18 mouse cellular contexts compared by ENCODE assay signal in genomic region chr13:44279036-44279435, GRCm38 (mm10).
DNase-seq lines count a peak whose midpoint lies in the region; ATAC-seq lines count a peak whose summit lies in the region.
"Had no signal": no experiment of that assay in that cellular context is flagged by ENCODE, and none has a peak within 500 bp of the region (broad histone marks: within the 10 kb centered on the region; RNA-seq: fewer than 3 reads in every experiment).

No protein-coding gene starts in this region.

- ATAC-seq in embryonic facial prominence, embryonic 14.5 days (ENCODE audit: low read depth), result no peak
- no peak for ATAC-seq in midbrain, embryonic 14.5 days (ENCODE audit: low FRiP score, low TSS enrichment)
- ATAC-seq in midbrain, embryonic 13.5 days, result no peak
- ATAC-seq: forebrain, postnatal 0 days had no signal

- H3K27me3 ChIP-seq in embryonic facial prominence, embryonic 14.5 days (replicated peaks; ENCODE audit: control insufficient read depth, insufficient read depth, low read length), result no peaks in the 10 kb centered on the region
- H3K27me3 ChIP-seq in embryonic facial prominence, embryonic 10.5 days (replicated peaks; ENCODE audit: low read depth, poor library complexity, severe bottlenecking), result peaks cover 14% of the 10 kb centered on the region
- H3K27me3 ChIP-seq in midbrain, embryonic 14.5 days (ENCODE audit: control insufficient read depth, insufficient read depth, low read length), result no peaks in the 10 kb centered on the region
- H3K27me3 ChIP-seq in midbrain, embryonic 13.5 days, result no peaks in the 10 kb centered on the region
- H3K27me3 ChIP-seq: hindbrain, embryonic 13.5 days; liver, embryonic 15.5 days; neural tube, embryonic 12.5 days had no signal

- peaks cover 18% of the 10 kb centered on the region for H3K4me1 ChIP-seq in embryonic facial prominence, embryonic 14.5 days (ENCODE audit: control insufficient read depth, insufficient read depth, low read length)
- H3K4me1 ChIP-seq in embryonic facial prominence, embryonic 10.5 days, result peaks cover 6% of the 10 kb centered on the region
- no peaks in the 10 kb centered on the region for H3K4me1 ChIP-seq in midbrain, embryonic 14.5 days (ENCODE audit: control insufficient read depth, insufficient read depth, low read length)
- no peaks in the 10 kb centered on the region; the same call in 1 of the 2 replicates for H3K4me1 ChIP-seq in midbrain, embryonic 13.5 days (replicated peaks)
- H3K4me1 ChIP-seq: liver, embryonic 15.5 days had no signal

- H3K9me3 ChIP-seq in embryonic facial prominence, embryonic 14.5 days (ENCODE audit: control insufficient read depth, low read length), result no peaks in the 10 kb centered on the region
- H3K9me3 ChIP-seq in embryonic facial prominence, embryonic 10.5 days, result no peaks in the 10 kb centered on the region
- no peaks in the 10 kb centered on the region for H3K9me3 ChIP-seq in midbrain, embryonic 14.5 days (ENCODE audit: control insufficient read depth, low read length)
- H3K9me3 ChIP-seq in midbrain, embryonic 13.5 days, result no peaks in the 10 kb centered on the region
- H3K9me3 ChIP-seq: embryonic facial prominence, embryonic 13.5 days; G1E; hindbrain, embryonic 13.5 days; liver, embryonic 15.5 days; neural tube, embryonic 12.5 days had no signal

- H3K27ac ChIP-seq in embryonic facial prominence, embryonic 14.5 days (replicated peaks; ENCODE audit: low read depth, low read length), result no peak overlapping the region
- no peak overlapping the region for H3K27ac ChIP-seq in embryonic facial prominence, embryonic 10.5 days (replicated peaks)
- H3K27ac ChIP-seq in midbrain, embryonic 14.5 days (replicated peaks; ENCODE audit: low read depth, low read length), result 0 out of 2 replicates have a peak overlapping the region, but pooled peaks have one; percentile 9
- H3K27ac ChIP-seq in midbrain, embryonic 13.5 days, result no peak overlapping the region
- H3K27ac ChIP-seq: embryonic facial prominence, embryonic 13.5 days; hindbrain, embryonic 13.5 days; liver, embryonic 15.5 days; neural tube, embryonic 12.5 days had no signal

- no peak overlapping the region for H3K4me2 ChIP-seq in embryonic facial prominence, embryonic 14.5 days (ENCODE audit: low read depth, low read length)
- H3K4me2 ChIP-seq in midbrain, embryonic 14.5 days (ENCODE audit: low read length), result no peak overlapping the region
- H3K4me2 ChIP-seq in midbrain, embryonic 13.5 days (replicated peaks), result no peak overlapping the region
- H3K4me2 ChIP-seq: embryonic facial prominence, embryonic 13.5 days; hindbrain, embryonic 13.5 days; liver, embryonic 15.5 days; neural tube, embryonic 12.5 days had no signal

- DNase-seq in embryonic facial prominence, embryonic 14.5 days (ENCODE audit: low spot score), result peak; percentile 38
- DNase-seq in embryonic facial prominence, embryonic 10.5 days (ENCODE audit: low spot score), result no peak
- peak; percentile 33 for DNase-seq in layer of hippocampus, adult 11-12 months (ENCODE audit: low spot score)
- no peak for DNase-seq in layer of hippocampus, postnatal 36 days
- no peak for DNase-seq in midbrain, embryonic 14.5 days
- peak; percentile 66 for DNase-seq in brain, adult 2 months (ENCODE audit: low read depth, low spot score)
- DNase-seq in embryo, embryonic 10 days (ENCODE audit: low spot score), result no peak
- DNase-seq: adrenal gland, postnatal 25 days; forebrain, postnatal 0 days; kidney, adult 8-10 months; kidney, postnatal 25 days; right cerebral cortex, postnatal 25 days had no signal

- no peaks in the 10 kb centered on the region for H3K36me3 ChIP-seq in embryonic facial prominence, embryonic 14.5 days (ENCODE audit: control insufficient read depth, insufficient read depth, low read length)
- no peaks in the 10 kb centered on the region for H3K36me3 ChIP-seq in embryonic facial prominence, embryonic 10.5 days (replicated peaks)
- H3K36me3 ChIP-seq in midbrain, embryonic 14.5 days (ENCODE audit: control insufficient read depth, insufficient read depth, low read length), result no peaks in the 10 kb centered on the region
- no peaks in the 10 kb centered on the region for H3K36me3 ChIP-seq in midbrain, embryonic 13.5 days
- H3K36me3 ChIP-seq: embryonic facial prominence, embryonic 13.5 days; G1E; hindbrain, embryonic 13.5 days; liver, embryonic 15.5 days; neural tube, embryonic 12.5 days had no signal

- WGBS in embryonic facial prominence, embryonic 14.5 days, result 43% methylated on average over 4 of the region's 4 CpGs
- 49% methylated on average over 4 of the region's 4 CpGs for WGBS in embryonic facial prominence, embryonic 10.5 days
- WGBS in midbrain, embryonic 14.5 days, result 53% methylated on average over 4 of the region's 4 CpGs
- WGBS in midbrain, embryonic 13.5 days, result 55% methylated on average over 4 of the region's 4 CpGs

- H3K9ac ChIP-seq in embryonic facial prominence, embryonic 14.5 days (ENCODE audit: low read depth, low read length), result no peak overlapping the region
- no peak overlapping the region for H3K9ac ChIP-seq in midbrain, embryonic 14.5 days (replicated peaks; ENCODE audit: low read length)
- no peak overlapping the region for H3K9ac ChIP-seq in midbrain, embryonic 13.5 days (replicated peaks)
- H3K9ac ChIP-seq: embryonic facial prominence, embryonic 13.5 days; forebrain, postnatal 0 days; hindbrain, embryonic 13.5 days; liver, embryonic 15.5 days; neural tube, embryonic 12.5 days had no signal

- no peak overlapping the region for H3K4me3 ChIP-seq in embryonic facial prominence, embryonic 14.5 days (ENCODE audit: low read depth, low read length)
- no peak overlapping the region for H3K4me3 ChIP-seq in embryonic facial prominence, embryonic 10.5 days
- no peak overlapping the region for H3K4me3 ChIP-seq in midbrain, embryonic 14.5 days (replicated peaks; ENCODE audit: low read depth, low read length)
- H3K4me3 ChIP-seq in midbrain, embryonic 13.5 days (replicated peaks), result no peak overlapping the region
- H3K4me3 ChIP-seq: embryonic facial prominence, embryonic 13.5 days; hindbrain, embryonic 13.5 days; liver, embryonic 15.5 days; neural tube, embryonic 12.5 days had no signal

Comparison
In these comparisons a context has a peak if more than half of its experiments do, and no peak if none do; other contexts are left out.
1. DNase-seq: peak in embryonic facial prominence, embryonic 14.5 days (single experiment), layer of hippocampus, adult 11-12 months (single experiment) and brain, adult 2 months (single experiment); none in embryonic facial prominence, embryonic 10.5 days (single experiment), layer of hippocampus, postnatal 36 days (0 of 2), midbrain, embryonic 14.5 days (single experiment) and embryo, embryonic 10 days (single experiment).